Mouse (Mus musculus) thymus, adult 2 months (tissue): Measurements from ENCODE around the gene Ccdc73. TPM values are rescaled to one million over a fixed set of nuclear protein-coding genes. Genes with fewer than 3 reads are reported as not detected.

Experiments
- DNase-seq: peaks from one replicate; pipeline ENCODE4 v3.0.0; 2021
- H3K27ac ChIP-seq: fragments of 200-500 bp; 2 replicates; pipeline ENCODE4 v1.5.1; 2012; ENCODE audit warnings: low read length, control low read depth; ENCODE audit not compliant: control insufficient read depth, insufficient read depth
- H3K27me3 ChIP-seq: fragments of 200-500 bp; 2 replicates; pipeline ENCODE4 v1.6.1; 2012; ENCODE audit warnings: mild to moderate bottlenecking, low read length, moderate library complexity, mixed read lengths; ENCODE audit not compliant: control insufficient read depth, insufficient read depth
- H3K36me3 ChIP-seq: fragments of 200-500 bp; 2 replicates; pipeline ENCODE4 v1.6.1; 2012; ENCODE audit warnings: mild to moderate bottlenecking, low read length, moderate library complexity; ENCODE audit not compliant: control insufficient read depth, insufficient read depth
- H3K4me1 ChIP-seq: fragments of 200-500 bp; replicated peaks from 2 replicates; pipeline ENCODE4 v1.6.1; 2012; ENCODE audit warnings: low read length; ENCODE audit not compliant: control insufficient read depth, insufficient read depth
- H3K4me3 ChIP-seq: fragments of 200-500 bp; 2 replicates; pipeline ENCODE4 v1.5.1; 2012; ENCODE audit warnings: mild to moderate bottlenecking, low read length, control low read depth, moderate library complexity; ENCODE audit not compliant: control insufficient read depth, insufficient read depth
- CTCF ChIP-seq: fragments of 200-500 bp; IDR thresholded peaks from 2 replicates; pipeline ENCODE4 v1.5.1; 2012; ENCODE audit warnings: mild to moderate bottlenecking, control low read depth, low read length, moderate library complexity, borderline replicate concordance; ENCODE audit not compliant: control insufficient read depth, poor library complexity, insufficient read depth; ENCODE audit errors: extremely low read depth
- POLR2A ChIP-seq: fragments of 200-500 bp; IDR thresholded peaks from 2 replicates; pipeline ENCODE4 v1.6.1; 2012; ENCODE audit warnings: mild to moderate bottlenecking, low read length, control low read depth, moderate library complexity; ENCODE audit not compliant: control insufficient read depth, poor library complexity, insufficient read depth; ENCODE audit errors: extremely low read depth
- WGBS: fragments of 180-500 bp; shearing (Covaris S2); methylation state at CpG from one replicate; pipeline ENCODE4 v1.1.7; 2018; 5-methylcytosine and 5-hydroxymethylcytosine counted together
- polyA plus RNA-seq: library from polyadenylated mRNA; depleted of rRNA; stranded (reverse); fragments of >200 nt; gene quantifications from 2 replicates; pipeline ENCODE4 v1.2.3, GENCODE M21; 2012

Gene Ccdc73
- polyA plus RNA-seq, 1 experiment, result 0.77 TPM

GRCm38 (mm10) chr2:105016192-105016966 is 148.8 kb downstream of the Ccdc73 start:
- H3K4me3 ChIP-seq, result peak overlapping the region; percentile 88
- peaks cover 24% of the 10 kb centered on the region for H3K36me3 ChIP-seq
- no peak for DNase-seq
- no peaks in the 10 kb centered on the region for H3K27me3 ChIP-seq
- WGBS, result under 1% methylated on average over 43 of the region's 43 CpGs
- TF ChIP-seq CTCF (no peak), POLR2A (no peak)
- H3K27ac ChIP-seq, result no peak overlapping the region
- peaks cover 6% of the 10 kb centered on the region for H3K4me1 ChIP-seq

GRCm38 (mm10) chr2:105016967-105017287 is 149.3 kb downstream of the Ccdc73 start, which contains the start of gene Eif3m:
Gene Eif3m, minus strand, starts transcription at chr2:105017080.
- peak; percentile 20; the same call in 1 of the 2 replicates for TF ChIP-seq CTCF
- 0 out of 2 replicates have a peak, but pooled peaks have one; percentile 41 for TF ChIP-seq POLR2A
- Histone ChIP-seq H3K4me1 (peaks cover 9% of the 10 kb centered on the region), H3K27me3 (no peaks in the 10 kb centered on the region), H3K27ac (peak within 1 kb of the TSS; percentile 37; the same call in 1 of the 2 replicates), H3K4me3 (peak within 1 kb of the TSS; percentile 88), H3K36me3 (peaks cover 18% of the 10 kb centered on the region)
- WGBS, result under 1% methylated on average over 25 of the region's 25 CpGs
- DNase-seq, result peak; percentile 96

GRCm38 (mm10) chr2:105017802-105018201 is 150.2 kb downstream of the Ccdc73 start:
- Histone ChIP-seq H3K36me3 (peaks cover 10% of the 10 kb centered on the region), H3K4me1 (peaks cover 11% of the 10 kb centered on the region), H3K27ac (no peak overlapping the region), H3K4me3 (no peak overlapping the region), H3K27me3 (no peaks in the 10 kb centered on the region)
- 90% methylated on average over 3 of the region's 3 CpGs for WGBS
- no peak for DNase-seq
- TF ChIP-seq CTCF (no peak), POLR2A (no peak)

DNA sequence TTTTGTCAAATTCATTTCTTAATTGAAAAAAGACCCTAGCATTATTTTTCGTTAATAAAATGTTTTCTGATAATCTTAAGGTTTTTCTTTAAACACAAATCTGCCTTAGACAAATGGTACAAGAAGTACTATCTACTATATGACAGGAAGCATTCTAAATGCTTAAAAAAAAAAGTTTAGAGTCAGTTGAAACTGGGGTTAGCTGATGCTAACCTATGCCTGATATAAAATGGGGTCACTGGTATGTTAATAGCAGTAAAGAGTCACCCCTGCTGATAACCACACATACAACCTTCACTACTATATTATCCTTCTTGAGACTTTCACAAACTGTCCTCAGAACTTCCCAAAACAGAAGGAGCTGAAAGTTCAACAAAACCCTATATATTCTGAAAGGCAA is 151.9 kb downstream of the Ccdc73 start:
- no peaks in the 10 kb centered on the region for H3K27me3 ChIP-seq
- DNase-seq, result no peak
- H3K4me1 ChIP-seq, result peaks cover 11% of the 10 kb centered on the region
- TF ChIP-seq POLR2A (no peak), CTCF (no peak)
- 93% methylated on average over 1 of the region's 1 CpGs for WGBS
- H3K27ac ChIP-seq, result no peak overlapping the region
- no peak overlapping the region for H3K4me3 ChIP-seq
- H3K36me3 ChIP-seq, result no peaks in the 10 kb centered on the region

DNA sequence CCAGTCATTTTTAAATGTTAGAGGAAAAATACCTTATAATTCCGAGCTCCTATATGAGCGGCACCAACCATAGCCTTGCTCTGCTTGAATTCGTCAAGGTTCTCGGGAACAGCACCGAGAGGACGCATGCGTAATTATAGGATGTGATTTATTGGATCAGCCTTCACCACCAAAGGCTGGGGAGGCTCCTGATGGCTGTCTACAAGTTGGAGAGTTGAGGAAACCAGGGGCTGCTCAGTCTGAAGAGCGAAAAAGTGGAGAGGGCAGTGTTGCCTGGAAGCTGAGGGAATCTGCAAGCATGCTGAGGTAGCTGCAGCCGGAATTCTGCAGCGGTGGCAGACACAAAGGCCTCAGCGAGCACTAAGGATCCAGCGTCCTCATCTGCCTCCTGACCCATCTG is 153.7 kb downstream of the Ccdc73 start:
- DNase-seq, result no peak
- Histone ChIP-seq H3K4me1 (peaks cover 8% of the 10 kb centered on the region), H3K27ac (peak overlapping the region; percentile 60), H3K36me3 (no peaks in the 10 kb centered on the region), H3K4me3 (no peak overlapping the region), H3K27me3 (no peaks in the 10 kb centered on the region)
- WGBS, result 97% methylated on average over 12 of the region's 12 CpGs
- TF ChIP-seq POLR2A, result no peak
- TF ChIP-seq CTCF, result no peak

GRCm38 (mm10) chr2:105021836-105022235 is 154.2 kb downstream of the Ccdc73 start:
- TF ChIP-seq POLR2A, result no peak
- TF ChIP-seq CTCF, result no peak
- Histone ChIP-seq H3K4me3 (no peak overlapping the region), H3K27ac (peak overlapping the region; percentile 52), H3K27me3 (no peaks in the 10 kb centered on the region), H3K4me1 (peaks cover 8% of the 10 kb centered on the region), H3K36me3 (no peaks in the 10 kb centered on the region)
- WGBS, result 39% methylated on average over 2 of the region's 2 CpGs
- peak; percentile 51 for DNase-seq

DNA sequence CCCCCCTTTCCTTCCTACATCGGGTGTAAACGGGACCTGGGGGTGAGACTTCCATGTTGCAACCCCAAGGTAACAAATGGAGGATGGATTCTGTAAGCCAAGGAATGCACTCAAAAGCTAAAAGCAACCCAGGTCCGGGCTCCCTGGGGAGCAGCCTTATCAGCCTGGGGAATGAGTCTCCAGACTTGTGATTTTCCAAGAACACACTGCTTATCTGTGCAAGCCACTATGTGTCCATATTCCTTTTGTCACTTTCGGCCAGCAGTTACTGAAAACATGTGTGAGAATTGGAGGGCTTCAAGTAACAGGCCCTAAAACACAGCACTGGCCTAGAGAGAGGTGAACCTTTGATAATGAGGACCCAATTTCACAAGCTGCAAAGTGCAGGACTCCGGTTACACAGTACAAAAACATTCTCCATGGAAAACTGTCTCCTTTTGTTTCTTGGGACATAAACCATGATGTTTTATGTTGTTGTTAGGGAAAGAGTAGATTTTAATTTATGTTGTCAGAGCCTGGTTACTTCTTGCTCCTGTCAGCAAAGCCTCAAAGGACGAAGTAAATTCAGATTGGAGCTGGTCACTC is 155.5 kb downstream of the Ccdc73 start:
- DNase-seq, result no peak
- H3K27me3 ChIP-seq, result no peaks in the 10 kb centered on the region
- TF ChIP-seq CTCF, result no peak
- TF ChIP-seq POLR2A, result no peak
- H3K36me3 ChIP-seq, result no peaks in the 10 kb centered on the region
- no peak overlapping the region for H3K4me3 ChIP-seq
- WGBS, result 94% methylated on average over 6 of the region's 6 CpGs
- no peak overlapping the region for H3K27ac ChIP-seq
- H3K4me1 ChIP-seq, result peaks cover 8% of the 10 kb centered on the region
